Mouse (Mus musculus) embryonic fibroblast, embryonic 13.5 days (primary cell): ENCODE results near the gene Armc3.
"Not testable (repeated sequence)": the region's sequence is repeated elsewhere in the genome, so short reads cannot be mapped to it uniquely, and the experiment has no call there.

Source experiments
- CTCF ChIP-seq: IDR thresholded peaks from 2 replicates; pipeline ENCODE4 v1.5.1; 2011; ENCODE audit warnings: mild to moderate bottlenecking, control low read depth, low read length, moderate library complexity, borderline replicate concordance; ENCODE audit not compliant: insufficient read depth
- POLR2A ChIP-seq: IDR thresholded peaks from 2 replicates; pipeline ENCODE4 v1.6.1; 2011; ENCODE audit warnings: low read depth, mild to moderate bottlenecking, control low read depth, low read length, moderate library complexity

DNA sequence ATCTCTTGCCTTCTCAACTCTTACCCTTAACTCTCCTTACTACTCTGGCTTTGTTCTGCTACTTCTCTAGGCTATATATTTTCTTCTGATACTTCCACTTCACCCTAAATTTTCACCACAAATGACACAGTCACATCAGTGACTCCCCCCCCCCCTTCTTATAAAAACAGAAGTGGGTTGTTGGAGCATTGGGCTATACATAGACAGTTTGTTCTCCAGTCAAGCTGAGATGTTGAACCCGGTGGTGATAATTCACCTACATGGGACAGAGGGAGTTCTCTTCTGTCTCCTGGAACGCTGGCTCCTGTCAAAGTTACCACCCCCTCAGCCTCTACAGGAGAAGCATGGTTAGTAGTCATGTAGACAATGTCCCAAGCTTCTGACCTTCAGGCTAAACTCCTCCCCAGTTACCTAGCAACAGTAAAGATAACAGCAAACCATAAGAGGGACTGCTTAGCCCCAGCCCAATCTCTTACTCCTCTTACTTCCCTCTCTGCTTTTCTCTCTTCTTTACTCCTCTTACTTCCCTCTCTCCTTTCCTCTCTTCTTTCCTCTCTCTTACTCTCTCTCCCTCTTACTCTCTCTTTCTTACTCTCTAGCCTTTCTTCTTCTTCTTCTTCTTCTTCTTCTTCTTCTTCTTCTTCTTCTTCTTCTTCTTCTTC is 118.2 kb downstream of the Armc3 start:
- not testable (repeated sequence) for TF ChIP-seq CTCF, POLR2A
